Mouse (Mus musculus) stomach, embryonic 16.5 days (tissue): Measurements from ENCODE around the gene Urgcp. TPM values are rescaled to one million over a fixed set of nuclear protein-coding genes. Genes with fewer than 3 reads are reported as not detected.
"Not testable (repeated sequence)": the region's sequence is repeated elsewhere in the genome, so short reads cannot be mapped to it uniquely, and the experiment has no call there.

Experiments
- ATAC-seq: fragments of 200-750 bp; cut with Nextera tagmentation; 2 replicates; pipeline ENCODE4 v1.8.0; 2017; ENCODE audit warnings: moderate number of reproducible peaks, moderate TSS enrichment; ENCODE audit not compliant: insufficient read depth, low FRiP score
- H3K27ac ChIP-seq: fragments of 300-500 bp; sonication (generic); 2 replicates; pipeline ENCODE4 v1.5.1; 2014; ENCODE audit warnings: low read length
- H3K27me3 ChIP-seq: fragments of 300-500 bp; sonication (generic); 2 replicates; pipeline ENCODE4 v1.6.1; 2014; ENCODE audit warnings: low read length, control low read depth, mixed read lengths; ENCODE audit not compliant: control insufficient read depth, insufficient read depth
- H3K36me3 ChIP-seq: fragments of 300-500 bp; sonication (generic); 2 replicates; pipeline ENCODE4 v1.6.1; 2014; ENCODE audit warnings: low read length; ENCODE audit not compliant: control insufficient read depth, insufficient read depth
- H3K4me1 ChIP-seq: fragments of 300-500 bp; sonication (generic); 2 replicates; pipeline ENCODE4 v1.6.1; 2014; ENCODE audit warnings: low read length, control low read depth, mixed read lengths; ENCODE audit not compliant: control insufficient read depth, insufficient read depth
- H3K4me2 ChIP-seq: fragments of 300-500 bp; sonication (generic); 2 replicates; pipeline ENCODE4 v1.6.1; 2014; ENCODE audit warnings: low read depth, low read length, mixed read lengths
- H3K4me3 ChIP-seq: fragments of 300-500 bp; sonication (generic); replicated peaks from 2 replicates; pipeline ENCODE4 v1.5.1; 2014; ENCODE audit warnings: mild to moderate bottlenecking, low read length
- H3K9ac ChIP-seq: fragments of 300-500 bp; sonication (generic); 2 replicates; pipeline ENCODE4 v1.6.1; 2014; ENCODE audit warnings: low read length
- H3K9me3 ChIP-seq: fragments of 300-500 bp; sonication (generic); replicated peaks from 2 replicates; pipeline ENCODE4 v1.6.1; 2016; ENCODE audit warnings: low read length, control low read depth; ENCODE audit not compliant: control insufficient read depth
- WGBS: fragments of 180-500 bp; shearing (Covaris S2); extraction: QIAGEN DNeasy Blood & Tissue Kit; methylation state at CpG from one replicate; pipeline ENCODE4 v1.1.7; 2014; 5-methylcytosine and 5-hydroxymethylcytosine counted together
- polyA plus RNA-seq: library from polyadenylated mRNA; unstranded; fragments of >200 nt; fragmentation: Nextera tagmentation; extraction: Ambion mirVana; gene quantifications from 2 replicates; pipeline ENCODE4 v1.2.1, GENCODE M21; 2015

Urgcp gene
- 24.9 and 25.3 TPM in 2 replicates for polyA plus RNA-seq

- no peaks in the 10 kb centered on the region for H3K9me3 ChIP-seq
- H3K27ac ChIP-seq = peak within 1 kb of the TSS; percentile 98
- no peaks in the 10 kb centered on the region for H3K27me3 ChIP-seq
- H3K4me2 ChIP-seq = peak within 1 kb of the TSS; percentile 80
- peak within 1 kb of the TSS; percentile 95 for H3K9ac ChIP-seq
- peak; percentile 98 for ATAC-seq
- peak within 1 kb of the TSS; percentile 86 for H3K4me3 ChIP-seq
- no peaks in the 10 kb centered on the region for H3K36me3 ChIP-seq
- H3K4me1 ChIP-seq = peaks cover 5% of the 10 kb centered on the region; the same call in 1 of the 2 replicates
- under 1% methylated on average over 68 of the region's 68 CpGs for WGBS
These were observed at the start of gene Urgcp for GRCm38 (mm10) chr11:5761820-5762632. Urgcp (minus strand) TSS chr11:5762376.

DNA sequence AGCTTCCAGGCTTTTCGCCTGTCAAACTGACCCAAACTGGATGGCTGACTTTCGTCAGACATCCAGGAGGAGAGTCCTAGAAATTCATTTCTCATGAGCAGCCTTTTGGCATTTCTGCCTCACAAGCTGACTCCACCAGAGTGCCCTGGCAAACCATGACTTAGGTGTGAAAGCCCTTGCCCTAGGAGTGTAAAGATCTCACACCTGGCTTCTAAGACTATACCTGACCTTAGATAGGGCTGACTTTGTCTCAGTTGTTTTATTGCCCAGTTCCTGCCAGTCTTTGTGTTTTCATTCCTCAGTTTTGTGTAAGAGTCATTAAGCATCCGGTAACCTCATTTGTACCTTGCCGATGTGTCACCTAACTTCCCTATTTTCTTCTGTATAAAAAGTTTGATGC lies 47.3 kb upstream of the Urgcp start:
- not testable (repeated sequence) for H3K9me3 ChIP-seq, H3K36me3 ChIP-seq, H3K27ac ChIP-seq, H3K9ac ChIP-seq, H3K27me3 ChIP-seq, ATAC-seq, H3K4me1 ChIP-seq, H3K4me3 ChIP-seq, H3K4me2 ChIP-seq
- WGBS = 91% methylated on average over 4 of the region's 4 CpGs

- Histone ChIP-seq H3K4me2 (no peak overlapping the region), H3K9me3 (no peaks in the 10 kb centered on the region), H3K27me3 (no peaks in the 10 kb centered on the region), H3K27ac (no peak overlapping the region), H3K4me3 (no peak overlapping the region), H3K36me3 (no peaks in the 10 kb centered on the region), H3K9ac (no peak overlapping the region), H3K4me1 (no peaks in the 10 kb centered on the region)
- 85% methylated on average over 9 of the region's 9 CpGs for WGBS
- no peak for ATAC-seq
These were observed 45.8 kb upstream of the Urgcp start for GRCm38 (mm10) chr11:5807956-5808355.

GRCm38 (mm10) chr11:5805711-5806110 lies 43.5 kb upstream of the Urgcp start:
- Histone ChIP-seq H3K4me1 (no peaks in the 10 kb centered on the region), H3K4me3 (no peak overlapping the region), H3K9me3 (no peaks in the 10 kb centered on the region), H3K9ac (no peak overlapping the region), H3K4me2 (no peak overlapping the region), H3K27me3 (no peaks in the 10 kb centered on the region), H3K36me3 (no peaks in the 10 kb centered on the region), H3K27ac (no peak overlapping the region)
- WGBS = 79% methylated on average over 3 of the region's 3 CpGs
- ATAC-seq = no peak

DNA sequence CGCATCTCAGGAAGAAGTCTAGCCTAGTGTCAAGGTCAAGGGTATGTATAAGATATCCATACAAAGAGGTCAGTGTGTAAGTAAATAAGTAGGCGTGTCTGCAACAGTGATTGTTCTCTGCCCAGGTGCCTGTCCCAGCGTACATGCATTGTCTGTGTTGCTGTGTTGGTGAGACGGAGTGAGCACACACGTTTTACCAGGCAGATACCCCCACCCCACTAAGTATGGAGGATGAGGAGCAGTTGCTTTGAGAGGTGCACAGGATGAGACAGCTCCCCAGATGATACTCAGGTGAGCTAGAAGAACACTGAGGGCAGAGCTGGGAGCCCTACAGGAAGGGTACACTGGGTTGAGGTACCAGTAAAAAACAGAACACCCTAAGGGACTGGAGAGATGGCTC lies 42.0 kb upstream of the Urgcp start:
- ATAC-seq = no peak
- H3K4me3 ChIP-seq = no peak overlapping the region
- no peak overlapping the region for H3K4me2 ChIP-seq
- WGBS = 52% methylated on average over 5 of the region's 5 CpGs
- H3K27ac ChIP-seq = no peak overlapping the region
- no peaks in the 10 kb centered on the region for H3K4me1 ChIP-seq
- H3K9ac ChIP-seq = no peak overlapping the region
- H3K9me3 ChIP-seq = no peaks in the 10 kb centered on the region
- H3K36me3 ChIP-seq = 0 out of 2 replicates have a peak, but pooled peaks cover 3% of the 10 kb centered on the region
- no peaks in the 10 kb centered on the region for H3K27me3 ChIP-seq

GRCm38 (mm10) chr11:5803551-5803981 lies 41.4 kb upstream of the Urgcp start, which contains the start of gene Pgam2:
Pgam2 (minus strand) TSS chr11:5803733.
- 0 out of 2 replicates have a peak, but pooled peaks cover 3% of the 10 kb centered on the region for H3K36me3 ChIP-seq
- no peaks in the 10 kb centered on the region for H3K27me3 ChIP-seq
- 40% methylated on average over 8 of the region's 8 CpGs for WGBS
- H3K4me3 ChIP-seq = no peak within 1 kb of the TSS
- no peaks in the 10 kb centered on the region for H3K4me1 ChIP-seq
- no peaks in the 10 kb centered on the region for H3K9me3 ChIP-seq
- peak within 1 kb of the TSS; percentile 7; the same call in 1 of the 2 replicates for H3K9ac ChIP-seq
- H3K27ac ChIP-seq = no peak within 1 kb of the TSS
- ATAC-seq = no peak
- H3K4me2 ChIP-seq = no peak within 1 kb of the TSS

DNA sequence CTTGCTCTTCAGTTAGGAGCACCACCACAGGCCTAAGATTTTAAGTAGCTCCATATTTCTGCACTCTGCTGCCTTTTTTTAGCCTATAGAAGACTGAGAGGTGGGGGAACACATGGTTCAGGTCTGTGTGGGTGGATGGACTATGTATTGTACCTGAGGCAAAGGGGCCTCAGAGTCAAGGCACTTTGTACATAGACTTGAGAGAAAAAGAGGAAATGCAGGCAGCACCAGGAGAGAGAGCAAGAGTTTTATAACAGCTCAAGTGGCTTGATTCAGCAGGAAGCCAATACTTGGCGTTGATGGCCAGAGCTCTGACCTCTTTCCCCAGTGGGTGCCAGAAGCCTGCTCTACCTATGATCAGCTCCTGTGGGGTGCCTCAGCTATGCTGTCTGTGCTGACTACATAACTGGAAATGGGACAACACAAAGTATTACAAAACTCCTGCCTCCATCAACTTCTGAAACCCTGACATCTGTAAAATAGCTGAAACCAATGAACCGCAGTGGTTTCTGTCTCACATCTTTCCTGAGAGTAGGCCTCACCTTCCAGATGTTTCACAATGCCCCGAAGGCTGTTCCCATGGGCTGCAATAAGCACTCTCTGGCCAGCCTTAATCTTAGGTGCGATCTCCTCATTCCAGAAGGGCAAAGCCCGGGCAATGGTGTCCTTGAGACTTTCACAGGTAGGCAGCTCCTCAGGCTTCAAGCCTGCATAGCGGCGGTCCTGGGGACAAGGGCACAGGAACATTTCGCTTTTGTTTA lies 40.5 kb upstream of the Urgcp start:
- H3K27me3 ChIP-seq = no peaks in the 10 kb centered on the region
- peak; percentile 2; the same call in 1 of the 2 replicates for ATAC-seq
- no peaks in the 10 kb centered on the region for H3K4me1 ChIP-seq
- no peak overlapping the region for H3K4me3 ChIP-seq
- 0 out of 2 replicates have a peak, but pooled peaks cover 3% of the 10 kb centered on the region for H3K36me3 ChIP-seq
- no peaks in the 10 kb centered on the region for H3K9me3 ChIP-seq
- WGBS = 70% methylated on average over 8 of the region's 8 CpGs
- H3K27ac ChIP-seq = no peak overlapping the region
- H3K4me2 ChIP-seq = no peak overlapping the region
- no peak overlapping the region for H3K9ac ChIP-seq

DNA sequence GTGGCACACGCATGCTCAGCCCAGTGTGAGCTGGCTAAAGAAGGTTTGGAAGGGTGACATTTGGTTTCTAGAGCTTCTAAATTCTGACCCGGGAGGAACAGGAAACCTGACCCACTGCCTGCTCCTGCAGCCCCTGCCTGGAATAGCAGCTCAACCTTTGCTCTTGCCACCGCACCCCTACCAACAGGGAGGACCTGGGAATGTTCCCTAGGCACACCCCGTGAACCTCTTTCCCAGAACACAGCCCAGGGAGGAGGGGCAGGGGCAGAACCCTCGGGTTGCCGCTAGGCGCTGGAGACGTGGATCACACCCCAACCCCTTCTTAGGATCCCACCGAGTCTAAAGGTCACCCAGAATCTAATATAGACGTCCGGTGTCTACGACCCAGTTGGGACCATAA lies 39.8 kb upstream of the Urgcp start:
- Histone ChIP-seq H3K4me2 (no peak overlapping the region), H3K27me3 (no peaks in the 10 kb centered on the region), H3K9ac (no peak overlapping the region), H3K4me1 (no peaks in the 10 kb centered on the region), H3K27ac (no peak overlapping the region), H3K4me3 (no peak overlapping the region), H3K36me3 (peaks cover 6% of the 10 kb centered on the region; the same call in 1 of the 2 replicates), H3K9me3 (no peaks in the 10 kb centered on the region)
- peak; percentile 22; the same call in 1 of the 2 replicates for ATAC-seq
- 60% methylated on average over 12 of the region's 12 CpGs for WGBS

DNA sequence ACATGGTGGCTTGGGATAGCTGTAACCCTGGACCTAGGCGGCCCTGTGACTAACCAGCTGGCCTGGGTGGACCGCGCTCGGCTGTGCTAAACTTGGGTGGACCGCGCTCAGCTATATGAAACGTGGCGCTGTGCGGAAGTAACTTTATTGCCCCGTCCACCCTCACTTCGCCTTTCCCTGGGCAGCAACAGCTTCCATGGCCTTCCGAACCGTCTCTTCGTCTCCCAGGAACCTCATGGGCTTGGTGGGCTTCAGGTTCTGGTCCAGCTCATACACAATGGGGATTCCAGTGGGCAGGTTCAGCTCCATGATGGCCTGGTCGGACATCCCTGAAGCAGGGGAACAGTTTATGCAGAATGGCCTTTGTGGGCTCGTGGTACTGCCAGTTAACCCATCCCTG lies 39.3 kb upstream of the Urgcp start:
- Histone ChIP-seq H3K4me2 (no peak overlapping the region), H3K4me3 (no peak overlapping the region), H3K9ac (no peak overlapping the region), H3K4me1 (no peaks in the 10 kb centered on the region), H3K27ac (no peak overlapping the region), H3K27me3 (no peaks in the 10 kb centered on the region), H3K36me3 (peaks cover 11% of the 10 kb centered on the region; the same call in 1 of the 2 replicates), H3K9me3 (no peaks in the 10 kb centered on the region)
- 92% methylated on average over 16 of the region's 16 CpGs for WGBS
- no peak for ATAC-seq
